Mouse (Mus musculus) adrenal gland, adult 8-10 months (tissue): Measurements from ENCODE around the gene Evi5. TPM values are rescaled to one million over a fixed set of nuclear protein-coding genes. Genes with fewer than 3 reads are reported as not detected.

Source experiments
- DNase-seq: peaks from one replicate; pipeline ENCODE4 v3.0.0; 2022
- total RNA-seq, 4 experiments: library from RNA; stranded (reverse); gene quantifications; 2 replicates each; pipeline ENCODE4 v1.2.4; 2022

The Evi5 gene
- total RNA-seq, 4 experiments from 2014 or later = 66.8 to 73.3 (median 70.4) TPM

DNA sequence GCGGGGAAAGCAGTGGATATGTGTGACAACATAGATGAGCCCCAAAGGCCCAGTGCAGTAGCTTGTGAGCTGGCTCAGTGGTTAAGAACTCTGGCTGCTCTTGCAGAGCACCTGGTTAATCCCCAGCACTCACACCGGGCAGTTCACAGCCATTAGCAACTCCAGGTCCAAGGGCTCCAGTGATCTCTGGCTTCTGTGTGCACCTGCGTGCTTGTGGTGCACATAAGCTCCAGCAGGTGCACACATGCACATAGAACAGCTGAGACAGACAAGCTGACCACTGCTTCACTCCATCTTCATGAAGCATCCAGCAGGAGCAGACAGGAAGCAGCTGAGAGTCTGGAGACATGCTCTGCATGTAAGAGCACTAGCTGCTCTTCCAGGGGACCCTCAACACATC is 136.6 kb downstream of the Evi5 start:
- DNase-seq = no peak

DNA sequence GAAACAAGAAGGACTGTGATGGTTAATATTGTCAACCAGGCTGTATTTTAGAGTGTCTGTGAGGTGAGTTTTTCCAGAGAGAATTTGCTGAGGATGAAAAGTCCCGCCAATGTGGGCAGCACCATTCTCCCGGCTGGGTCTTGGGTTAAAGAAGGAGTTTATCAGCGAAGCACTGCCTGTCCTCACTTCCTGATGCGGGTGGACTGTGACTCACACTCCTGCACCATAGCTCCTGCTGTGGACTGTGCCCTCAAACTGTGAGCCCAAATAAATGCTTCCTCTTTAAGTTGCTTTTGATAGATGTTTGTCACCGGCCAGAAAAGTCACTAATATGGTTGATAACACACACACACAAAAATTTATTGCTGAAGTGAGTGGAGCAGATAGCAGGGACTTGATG is 138.7 kb downstream of the Evi5 start:
- DNase-seq = no peak

DNA sequence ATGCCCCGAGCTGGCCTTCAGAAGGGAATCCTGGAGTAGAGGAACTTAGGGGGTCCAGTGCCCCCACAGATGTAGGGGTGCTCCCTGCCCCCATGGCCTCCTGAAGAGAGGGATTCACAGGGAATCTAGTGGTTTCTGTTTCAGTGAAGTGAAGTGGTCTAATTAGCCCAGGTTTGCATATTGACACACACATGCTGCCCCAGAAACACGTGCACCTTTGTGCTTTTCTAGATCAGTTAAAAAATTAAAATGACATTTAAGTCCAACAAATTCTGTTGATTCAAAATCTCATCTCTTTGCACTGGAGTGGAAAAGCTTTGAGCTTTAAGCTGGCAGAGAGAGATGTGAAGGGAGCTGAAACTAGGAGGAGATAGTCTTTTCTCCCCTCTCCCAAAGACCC is 143.1 kb downstream of the Evi5 start:
- DNase-seq = no peak

DNA sequence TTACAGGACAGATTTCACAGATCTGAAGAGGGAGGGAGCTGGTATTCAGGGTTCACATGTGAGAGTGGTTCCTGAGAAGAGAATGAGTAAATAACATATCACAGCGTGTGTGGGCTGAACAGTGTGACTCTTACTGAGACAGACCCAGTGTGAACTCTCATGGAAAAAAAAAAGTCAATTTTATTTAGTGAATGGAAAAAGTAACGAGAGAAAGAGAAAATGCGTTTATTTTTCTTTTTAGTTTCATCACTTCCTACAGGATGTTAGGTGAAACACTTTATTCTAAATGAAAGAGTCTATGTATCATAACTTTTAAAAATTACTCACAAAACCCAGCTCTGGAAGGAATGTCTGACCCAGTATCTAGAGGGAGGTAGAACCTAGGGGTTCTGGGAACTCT is 143.5 kb downstream of the Evi5 start:
- no peak for DNase-seq

DNA sequence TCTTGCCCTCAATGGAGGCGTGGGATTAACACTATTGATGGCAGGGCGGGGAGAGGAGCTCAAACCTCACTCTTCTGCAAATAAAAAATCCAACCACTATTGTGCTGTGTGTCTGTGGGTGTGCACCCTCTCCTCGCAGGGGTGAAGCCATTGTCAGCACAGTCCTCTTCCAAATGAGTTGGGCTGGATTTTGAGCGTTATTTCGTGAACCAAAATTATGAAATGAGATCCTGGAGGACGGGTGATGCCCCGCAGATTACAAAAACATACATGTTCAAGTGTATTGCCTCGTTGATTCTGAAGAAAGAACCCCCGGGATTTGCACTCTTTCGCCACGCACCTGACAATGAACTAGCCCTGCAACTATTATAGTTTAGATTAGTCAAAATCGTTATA is 147.9 kb downstream of the Evi5 start:
- no peak for DNase-seq

DNA sequence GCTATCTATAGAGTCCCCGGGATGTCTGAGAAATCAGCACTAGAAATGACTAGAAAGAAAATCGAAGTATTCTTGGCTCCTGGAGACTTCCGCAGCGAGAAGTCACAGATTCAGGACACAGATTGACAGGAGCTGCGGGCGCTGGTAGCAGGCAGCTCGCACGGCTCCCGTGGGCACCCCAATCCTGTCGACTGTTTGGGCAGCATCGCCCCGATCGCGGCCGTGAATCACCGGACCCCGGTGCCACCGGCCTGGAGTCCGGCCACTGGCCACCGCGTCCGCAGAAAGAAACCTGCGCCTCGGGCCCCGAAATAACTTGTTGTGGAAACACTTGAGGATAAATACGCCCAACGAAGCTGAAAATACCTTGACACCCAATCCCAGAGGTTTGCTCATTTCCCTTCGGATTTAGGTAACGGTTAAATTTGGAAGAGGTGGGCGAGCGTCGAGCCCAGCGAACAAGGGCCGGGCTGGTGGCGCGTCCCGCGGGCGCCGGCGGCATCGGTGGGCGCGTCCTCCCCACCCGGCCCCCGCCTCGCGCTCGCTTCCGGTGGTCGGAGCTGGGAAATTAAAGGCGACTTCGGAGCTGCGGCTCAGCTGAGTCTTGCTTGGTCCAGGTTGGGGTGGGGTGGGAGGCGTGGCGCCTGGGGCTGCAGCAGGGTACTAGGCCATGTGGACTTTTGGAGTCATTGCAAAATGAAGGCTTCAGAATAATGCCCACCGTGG is 148.5 kb downstream of the Evi5 start:
- DNase-seq = no peak

DNA sequence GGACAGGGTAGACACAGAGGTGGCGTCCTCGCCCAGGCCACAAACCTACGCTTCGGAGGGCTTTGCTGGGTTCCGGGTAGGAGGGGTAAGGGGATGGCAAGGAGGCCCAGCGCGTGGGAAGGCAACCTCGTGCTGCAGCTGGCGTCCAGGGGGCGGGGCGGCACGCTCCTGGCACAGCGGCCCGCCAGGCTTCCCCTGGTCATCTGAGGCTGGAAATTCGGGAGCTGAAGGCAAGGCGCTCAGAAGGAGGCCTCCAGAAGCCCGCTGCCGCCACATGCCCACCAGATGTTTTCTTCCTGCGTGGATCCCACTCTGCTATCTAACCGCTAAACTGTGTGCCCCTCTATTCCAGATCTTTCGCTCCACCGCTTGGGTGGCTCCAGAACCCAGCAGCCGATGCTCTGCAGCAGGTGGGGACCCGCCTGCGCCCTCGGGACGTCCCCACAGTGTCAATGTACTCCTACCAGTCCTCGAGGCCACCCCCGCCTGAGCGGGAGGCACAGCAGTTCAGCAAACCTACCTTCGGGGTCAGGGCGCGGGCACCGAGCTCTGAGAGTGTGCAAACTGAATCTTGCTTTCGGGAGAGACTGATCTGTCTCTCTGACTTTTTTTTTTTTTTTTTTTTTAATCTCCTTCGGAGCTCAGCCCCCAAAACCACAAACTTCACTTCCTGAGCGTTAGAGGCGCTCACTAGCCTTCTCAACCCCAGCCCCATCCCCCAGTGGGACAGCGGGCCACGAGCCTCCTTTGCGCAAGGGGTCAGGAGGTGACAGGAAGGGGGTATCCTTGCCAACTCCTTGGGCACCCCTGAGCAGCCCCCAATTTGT is 149.3 kb downstream of the Evi5 start, which contains the start of gene Gfi1:
Gene Gfi1 (minus strand): TSS at position 602 of the 827 bp plus-strand sequence.
- no peak for DNase-seq

DNA sequence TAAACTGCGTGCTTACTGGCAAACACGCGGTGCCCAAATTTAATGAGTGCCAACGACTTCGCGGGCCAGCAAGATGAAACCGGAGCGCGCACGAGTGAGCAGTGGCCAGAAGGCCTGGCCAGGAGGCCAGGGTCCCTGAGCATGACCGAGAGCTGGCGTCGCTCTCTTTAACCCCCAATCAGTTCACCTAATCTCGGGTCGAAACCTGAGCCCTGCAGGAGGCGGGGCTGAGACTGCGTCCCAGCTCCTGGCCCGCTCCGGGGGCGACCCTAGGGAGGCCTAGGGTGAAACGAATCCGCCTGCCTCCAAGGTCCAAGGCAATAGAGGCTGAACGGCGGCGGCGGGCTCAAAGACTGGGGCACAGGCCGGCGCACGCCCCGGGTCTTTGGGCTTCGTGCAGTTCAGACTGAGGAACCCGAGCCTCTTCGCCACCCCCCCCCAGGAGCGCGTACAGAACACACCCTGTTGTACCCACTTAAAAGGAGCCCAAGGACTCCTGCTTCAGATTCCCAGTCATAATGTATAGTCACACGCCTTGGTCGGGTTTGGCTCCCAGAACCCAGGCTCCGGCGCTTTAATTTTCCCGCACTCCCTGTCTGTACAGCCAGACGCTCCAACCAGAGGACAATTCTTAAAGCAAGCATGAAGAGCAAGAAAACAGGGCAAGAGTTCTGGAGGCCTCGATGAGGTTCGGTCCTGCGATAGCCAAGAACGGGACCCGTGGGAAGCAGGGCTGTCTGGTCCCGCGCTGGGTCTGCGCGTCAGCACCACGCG is 150.1 kb downstream of the Evi5 start:
- no peak for DNase-seq

DNA sequence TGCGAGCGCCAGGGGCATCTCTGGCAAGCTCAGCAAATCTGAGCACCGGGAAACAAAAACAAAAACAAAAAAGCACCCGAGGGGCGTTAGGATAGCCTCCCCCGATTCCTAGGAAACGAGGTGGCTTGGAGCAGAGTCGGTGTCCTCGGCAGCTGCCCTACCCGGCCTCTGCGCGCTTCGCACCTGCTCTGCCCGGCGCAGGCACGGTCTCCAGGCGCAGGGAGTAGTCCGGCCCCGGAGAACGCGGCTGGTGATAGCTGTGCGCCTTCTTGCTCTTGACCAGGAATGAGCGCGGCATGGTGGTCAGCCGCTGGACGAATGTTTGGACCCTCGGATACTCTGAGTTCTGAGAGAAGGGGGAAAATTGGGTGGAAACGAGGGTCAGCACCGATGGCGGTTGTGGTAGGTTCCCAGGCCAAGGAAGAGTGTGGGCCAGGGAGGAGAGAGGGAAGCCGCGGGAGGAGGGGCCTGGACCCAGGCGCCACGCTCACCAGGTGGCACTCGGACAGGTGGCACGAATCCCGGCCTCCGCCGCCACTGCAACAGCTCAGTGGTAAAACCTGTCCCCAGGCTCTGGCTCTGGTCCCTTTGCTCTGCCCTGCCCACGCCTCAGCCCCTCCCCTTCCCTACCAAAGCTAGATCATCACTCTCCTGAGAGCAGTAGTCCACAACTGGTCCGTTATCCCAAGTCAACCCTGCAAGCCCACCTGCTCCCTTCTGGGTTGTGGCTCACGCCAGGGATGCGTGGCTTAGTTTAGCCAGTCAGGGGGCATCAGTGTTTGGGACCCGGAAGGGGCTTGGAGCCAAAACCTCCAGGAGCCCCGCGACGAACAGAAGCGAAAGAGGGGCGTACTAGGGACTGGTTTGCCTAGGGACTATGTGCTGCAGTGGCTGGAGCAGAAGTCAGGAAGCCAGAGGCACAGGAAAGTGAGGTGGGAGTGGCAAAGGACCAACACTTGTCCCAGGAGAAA is 151.1 kb downstream of the Evi5 start:
- DNase-seq = no peak

DNA sequence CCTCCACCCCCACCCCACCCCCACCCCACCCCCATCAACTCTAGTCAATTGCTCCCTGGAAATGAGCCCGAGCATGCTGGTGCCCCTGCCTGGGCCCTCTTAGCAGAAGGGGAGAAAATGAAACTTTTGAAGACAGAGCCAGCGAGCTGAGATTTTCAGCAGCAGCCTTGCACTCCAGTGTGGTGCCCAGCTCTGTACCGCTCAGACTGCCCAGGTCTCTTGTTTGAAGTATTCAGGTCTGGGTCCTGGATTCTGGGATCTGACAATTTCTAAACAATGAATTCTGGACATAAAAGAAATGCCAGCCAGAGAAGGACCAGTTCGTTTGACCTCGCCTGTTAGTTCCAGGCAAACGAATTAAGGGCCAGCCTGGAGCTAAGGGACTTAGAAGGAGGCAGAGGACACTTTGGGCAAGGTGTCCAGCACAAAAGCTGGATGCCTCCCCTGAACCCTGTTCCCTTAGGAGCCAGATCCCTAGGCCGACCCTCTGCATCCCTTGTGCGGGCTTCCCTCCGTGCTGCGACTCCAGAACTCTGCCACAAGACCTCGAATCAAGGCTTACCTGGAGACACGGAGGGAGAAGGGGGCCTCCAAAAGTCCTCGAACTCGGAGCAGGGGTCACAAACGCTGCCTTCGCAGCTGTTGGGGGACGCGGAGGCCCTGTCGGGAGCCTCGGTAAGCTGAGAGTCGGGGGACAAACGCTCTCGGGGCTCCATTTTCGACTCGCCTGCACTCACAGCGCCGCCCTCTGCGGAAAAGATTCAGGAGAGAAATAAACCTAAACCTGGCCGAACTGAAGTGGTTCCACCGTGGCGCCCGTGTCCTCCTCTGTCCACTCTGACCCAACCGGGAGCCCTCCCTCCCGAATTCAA is 152.0 kb downstream of the Evi5 start:
- DNase-seq = no peak

DNA sequence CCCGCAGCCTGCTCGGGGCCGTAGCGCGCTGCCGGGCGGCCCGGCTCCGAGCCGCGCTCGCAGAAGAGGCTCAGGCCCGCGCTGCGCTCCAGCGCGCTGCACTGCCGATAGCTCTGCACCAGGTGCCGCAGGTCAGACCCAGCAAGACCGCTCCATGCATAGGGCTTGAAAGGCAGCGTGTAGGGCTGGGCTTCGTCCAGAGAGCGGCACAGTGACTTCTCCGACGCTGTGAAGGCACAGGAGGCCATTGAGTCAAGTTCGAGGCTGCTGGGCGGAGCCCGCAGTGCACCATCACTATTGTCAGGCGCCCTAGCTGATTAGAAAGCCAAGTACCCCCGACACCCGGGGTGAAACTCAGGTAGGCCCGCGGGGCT is 153.3 kb downstream of the Evi5 start:
- DNase-seq = no peak

DNA sequence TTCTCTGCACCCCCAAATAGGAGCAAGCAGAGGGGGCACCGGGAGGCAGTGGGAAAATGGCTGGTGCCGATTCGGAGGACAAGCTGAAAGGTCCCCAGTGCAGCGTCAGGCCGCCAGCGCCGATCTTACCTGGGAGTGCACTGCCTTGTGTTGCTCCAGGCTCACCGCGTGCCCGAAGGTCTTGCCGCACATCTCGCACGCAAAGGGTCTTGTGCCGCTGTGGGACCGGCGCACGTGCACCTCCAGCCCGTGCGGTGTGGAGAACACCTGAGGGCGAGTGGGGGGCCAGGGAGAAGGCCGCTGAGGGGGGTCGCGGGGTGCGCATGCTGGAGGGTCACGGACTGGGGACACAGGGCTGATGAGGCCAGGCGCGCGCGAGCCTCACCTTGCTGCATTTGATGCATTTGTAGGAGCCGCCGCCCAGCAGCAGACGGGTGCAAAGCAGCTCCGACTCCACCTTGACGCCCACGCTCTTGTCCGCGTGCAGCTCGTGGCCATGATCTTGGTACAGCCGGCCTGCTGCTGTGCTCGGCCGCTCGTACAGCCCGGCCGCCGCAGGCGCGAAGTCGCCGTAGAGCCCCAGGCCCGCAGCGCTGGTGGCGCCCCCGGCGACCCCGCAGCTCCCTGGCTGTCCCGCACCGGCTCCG is 153.8 kb downstream of the Evi5 start:
- DNase-seq = no peak

DNA sequence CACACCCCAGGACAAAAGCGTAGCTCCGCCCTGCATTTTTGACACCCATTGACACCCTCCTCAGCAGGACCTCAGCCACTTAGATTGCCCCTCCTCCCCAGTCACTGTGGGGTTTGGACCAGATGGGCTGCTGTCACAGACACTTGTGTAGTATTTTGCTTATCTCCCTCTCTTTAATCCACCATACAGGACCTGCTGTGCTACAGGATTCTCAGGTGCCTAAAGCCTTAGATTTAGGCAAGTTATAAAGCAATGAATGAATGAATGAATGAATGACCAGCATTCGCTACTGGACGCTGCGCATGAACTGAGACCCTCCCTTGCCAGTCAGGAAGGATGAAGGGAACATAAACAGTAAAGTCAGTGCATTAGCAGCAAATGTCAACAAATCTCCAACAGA is 154.4 kb downstream of the Evi5 start:
- DNase-seq = no peak

DNA sequence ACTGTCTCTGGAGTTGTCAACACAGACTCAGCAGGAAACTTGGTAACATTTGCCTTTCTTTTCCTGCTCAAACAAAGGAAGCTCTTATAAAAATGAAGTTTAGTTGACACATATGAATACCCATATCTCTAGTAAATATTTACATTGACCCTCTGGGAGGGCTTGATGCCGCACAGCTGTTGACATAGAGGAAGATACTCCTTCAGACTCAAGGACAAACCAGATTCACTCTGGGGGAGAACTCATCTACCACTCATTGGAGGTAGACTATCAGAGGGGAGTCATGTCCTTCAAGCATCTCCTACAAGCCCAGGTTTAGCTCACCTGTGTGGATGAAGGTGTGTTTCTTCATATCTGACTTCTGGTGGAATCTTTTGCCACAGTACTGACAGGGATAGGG is 155.1 kb downstream of the Evi5 start:
- no peak for DNase-seq

DNA sequence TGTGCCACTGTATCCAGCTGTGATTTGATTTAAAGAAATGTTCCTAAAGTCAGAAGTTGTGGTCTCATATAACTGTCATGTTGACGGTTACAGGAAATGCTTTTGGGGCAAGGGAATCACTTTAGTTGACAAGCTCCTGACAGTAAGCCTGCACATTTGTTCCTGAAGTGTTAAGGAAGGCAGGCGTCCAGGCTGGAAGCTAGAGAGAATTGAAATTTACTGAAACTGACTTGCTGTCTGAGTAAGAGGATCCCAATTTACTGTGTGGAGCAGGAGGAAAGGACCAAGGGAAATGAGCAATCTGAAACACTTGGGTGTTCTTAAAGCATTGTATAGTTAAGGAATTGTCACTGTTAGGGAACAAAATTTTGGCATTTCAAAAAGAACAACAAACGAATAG is 155.7 kb downstream of the Evi5 start:
- DNase-seq = no peak

DNA sequence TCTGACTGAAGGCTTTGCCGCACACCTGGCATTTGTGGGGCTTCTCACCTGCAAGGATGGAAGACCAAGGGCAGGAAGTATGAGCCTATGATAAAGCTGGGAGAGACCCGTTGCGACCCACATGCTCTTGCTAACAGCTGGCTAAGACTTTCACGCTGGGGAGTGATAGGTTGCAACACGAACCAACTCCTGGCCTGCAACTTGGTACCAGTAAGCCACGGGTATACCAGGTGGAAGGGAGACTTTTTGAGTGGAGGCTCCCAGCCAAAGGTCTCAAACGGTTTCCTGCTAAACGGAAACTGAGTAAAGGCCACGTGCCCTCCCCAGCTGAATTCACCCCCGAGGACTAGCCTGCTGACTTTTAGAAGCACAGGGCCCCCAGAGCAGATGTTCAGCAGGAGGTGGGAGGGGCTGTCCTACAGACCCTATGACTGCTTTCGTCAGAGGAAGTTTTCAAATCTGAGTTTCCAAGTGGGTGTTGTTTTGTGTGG is 157.0 kb downstream of the Evi5 start:
- no peak for DNase-seq

DNA sequence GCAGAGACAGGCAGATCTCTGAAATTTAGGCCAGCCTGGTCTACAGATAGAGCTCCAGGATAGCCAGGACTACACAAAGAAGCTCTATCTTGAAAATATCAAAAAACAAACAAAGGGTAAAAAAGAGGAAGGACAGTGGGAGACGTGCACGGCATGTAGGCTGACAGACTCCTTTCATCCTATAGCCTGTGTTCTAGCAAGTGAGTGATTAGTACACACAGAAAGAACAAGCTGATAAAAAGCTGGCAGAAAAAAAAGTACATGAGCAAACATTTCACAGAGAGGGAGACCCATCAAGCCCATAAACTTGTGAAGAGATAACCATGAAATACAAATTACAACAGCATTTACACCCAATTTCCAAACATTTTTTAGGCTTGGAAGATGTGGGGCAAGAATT is 163.2 kb downstream of the Evi5 start:
- no peak for DNase-seq

DNA sequence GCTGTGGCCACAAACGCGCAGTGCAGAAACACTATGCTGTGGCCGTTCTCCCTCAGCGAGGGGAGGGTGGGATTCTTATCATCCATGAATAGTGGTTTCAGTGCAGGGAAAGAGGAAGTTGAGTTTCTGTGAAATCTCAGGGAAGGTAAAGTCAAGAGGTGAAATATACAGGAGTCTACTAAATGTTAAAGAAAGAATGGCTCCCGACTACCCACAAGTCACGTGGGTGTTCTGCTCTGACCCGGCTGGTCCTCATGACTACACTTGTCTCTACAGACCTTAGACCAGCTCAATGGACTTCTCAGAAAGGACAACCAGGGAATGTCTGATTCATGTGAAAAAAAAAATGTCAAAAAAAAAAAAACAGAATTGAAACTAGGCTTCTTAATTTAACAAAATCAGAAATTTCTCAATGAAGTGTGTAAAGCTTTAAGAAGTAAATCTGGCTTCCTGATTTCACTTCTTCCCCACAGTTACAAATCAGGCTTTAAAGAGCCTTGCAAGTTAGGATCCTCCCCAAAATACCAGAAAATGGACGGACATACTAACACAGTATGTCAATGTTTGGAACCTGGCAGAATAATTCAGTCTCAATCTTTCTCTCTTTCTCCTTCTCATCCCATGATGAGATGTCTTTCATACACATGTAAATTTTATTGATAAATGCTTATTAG is 166.6 kb downstream of the Evi5 start:
- DNase-seq = no peak

DNA sequence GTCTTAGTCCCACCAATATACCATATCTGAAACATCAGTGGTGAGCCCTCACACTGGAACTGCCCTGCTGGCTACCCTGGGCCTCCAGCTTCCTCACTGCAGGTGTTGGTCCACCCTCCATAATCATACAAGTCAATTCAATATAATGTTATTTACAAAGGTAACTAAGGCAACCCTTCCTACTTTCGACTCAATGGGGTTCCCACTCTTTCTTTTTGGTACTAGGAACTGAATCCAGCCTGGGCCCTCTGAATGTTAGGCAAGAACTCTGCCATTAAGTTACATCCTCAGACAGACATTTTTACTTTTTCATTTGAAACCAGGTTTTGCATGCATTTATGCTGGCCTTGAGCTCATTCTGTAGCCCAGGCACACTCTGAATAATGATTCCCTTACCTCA is 168.6 kb downstream of the Evi5 start:
- DNase-seq = no peak

DNA sequence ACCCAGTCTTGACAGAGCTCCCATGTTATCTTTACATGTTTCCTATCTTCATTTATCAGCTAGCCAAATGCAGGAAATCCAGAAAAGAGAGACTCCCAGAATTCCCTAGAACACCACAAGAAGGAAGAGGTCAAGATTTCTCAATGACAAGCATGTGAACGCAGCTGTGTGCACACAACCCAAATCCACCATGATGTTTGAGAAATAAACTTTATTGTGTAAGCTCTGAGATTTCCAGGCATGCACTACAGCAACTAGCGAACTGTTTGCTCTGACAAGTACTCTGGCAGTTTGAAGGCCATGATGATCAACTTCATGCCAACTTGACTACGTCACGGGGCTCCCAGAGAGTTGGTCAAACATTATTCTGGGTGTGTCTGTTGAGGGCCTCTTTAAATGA is 169.2 kb downstream of the Evi5 start:
- DNase-seq = no peak
